Mouse (Mus musculus): ENCODE measurements around the gene Sptbn1.

Sptbn1 gene

DNA sequence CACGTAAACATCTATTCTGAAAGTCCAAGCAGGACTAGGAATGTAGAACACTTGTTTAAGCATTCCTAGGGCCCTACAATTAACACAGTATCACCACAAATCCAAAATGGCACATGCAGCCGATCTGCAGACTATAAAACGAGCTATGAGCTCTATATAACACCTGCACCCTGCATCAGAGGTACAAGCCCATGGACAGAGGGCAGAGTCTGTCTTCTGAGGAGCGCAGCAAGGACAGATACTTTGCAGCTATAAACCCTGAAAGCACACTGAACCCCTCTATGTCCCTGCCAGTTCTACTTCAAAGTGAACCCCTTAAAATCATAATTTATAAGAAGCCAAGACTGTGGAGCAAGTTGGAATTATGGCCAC, 101.4 kb downstream of the Sptbn1 start:
- no peak for DNase-seq (ENCODE audit: low spot score)

- DNase-seq (ENCODE audit: low spot score): peak; percentile 31
Observed at GRCm38 (mm10) chr11:30165861-30166550, 102.0 kb downstream of the Sptbn1 start.

GRCm38 (mm10) chr11:30164515-30165214, 103.3 kb downstream of the Sptbn1 start:
- peak; percentile 72 for DNase-seq (ENCODE audit: low spot score)

DNA sequence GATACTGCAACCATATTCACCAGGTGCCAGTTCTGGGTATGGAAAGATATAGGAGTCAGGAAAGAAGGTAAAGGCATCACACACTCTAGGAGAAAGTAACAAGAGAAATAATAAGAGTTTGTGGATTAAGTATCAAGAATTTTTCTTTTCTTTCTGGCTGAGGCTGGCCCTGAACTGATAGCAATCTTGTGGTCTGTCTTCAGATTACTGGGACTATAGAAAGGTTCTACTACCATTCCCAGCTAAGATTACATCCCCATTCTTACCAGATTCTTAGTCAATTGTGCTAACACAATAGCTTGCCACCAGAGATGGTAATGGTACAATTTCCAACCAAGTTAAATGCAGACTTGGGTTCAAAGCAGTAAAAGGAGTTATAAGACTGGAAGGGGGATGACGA, 104.1 kb downstream of the Sptbn1 start:
- no peak for DNase-seq (ENCODE audit: low spot score)

- DNase-seq (ENCODE audit: low spot score): no peak
Observed at GRCm38 (mm10) chr11:30163081-30163480, 104.9 kb downstream of the Sptbn1 start.

- no peak for DNase-seq (ENCODE audit: low spot score)
Observed at GRCm38 (mm10) chr11:30161744-30162143, 106.2 kb downstream of the Sptbn1 start.

DNA sequence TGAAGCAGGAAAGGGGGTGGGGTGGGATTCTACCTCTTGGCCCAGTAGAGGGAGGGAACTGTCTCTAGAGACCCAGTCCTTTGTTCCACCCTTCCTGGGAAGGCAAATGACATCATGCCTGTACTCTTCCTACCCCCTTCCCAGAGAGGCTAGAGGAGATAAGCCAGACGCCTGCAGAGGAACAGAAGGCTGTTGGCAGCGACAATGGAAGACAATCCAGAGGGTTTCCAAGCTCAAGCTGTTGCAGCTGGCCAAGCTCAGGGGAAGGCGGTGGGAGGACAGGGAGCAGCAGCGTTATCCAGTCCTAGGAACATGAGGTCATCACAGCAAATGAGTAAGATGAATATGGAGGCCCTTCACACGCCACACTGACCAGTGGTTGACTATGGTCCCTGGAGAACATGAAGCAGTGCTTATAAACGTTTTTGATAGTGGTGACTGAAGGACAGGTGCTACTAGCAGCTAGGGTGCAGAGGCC, 106.8 kb downstream of the Sptbn1 start:
- peak; percentile 59 for DNase-seq (ENCODE audit: low spot score)

- DNase-seq (ENCODE audit: low spot score): no peak
Observed at GRCm38 (mm10) chr11:30160625-30161172, 107.3 kb downstream of the Sptbn1 start.

DNA sequence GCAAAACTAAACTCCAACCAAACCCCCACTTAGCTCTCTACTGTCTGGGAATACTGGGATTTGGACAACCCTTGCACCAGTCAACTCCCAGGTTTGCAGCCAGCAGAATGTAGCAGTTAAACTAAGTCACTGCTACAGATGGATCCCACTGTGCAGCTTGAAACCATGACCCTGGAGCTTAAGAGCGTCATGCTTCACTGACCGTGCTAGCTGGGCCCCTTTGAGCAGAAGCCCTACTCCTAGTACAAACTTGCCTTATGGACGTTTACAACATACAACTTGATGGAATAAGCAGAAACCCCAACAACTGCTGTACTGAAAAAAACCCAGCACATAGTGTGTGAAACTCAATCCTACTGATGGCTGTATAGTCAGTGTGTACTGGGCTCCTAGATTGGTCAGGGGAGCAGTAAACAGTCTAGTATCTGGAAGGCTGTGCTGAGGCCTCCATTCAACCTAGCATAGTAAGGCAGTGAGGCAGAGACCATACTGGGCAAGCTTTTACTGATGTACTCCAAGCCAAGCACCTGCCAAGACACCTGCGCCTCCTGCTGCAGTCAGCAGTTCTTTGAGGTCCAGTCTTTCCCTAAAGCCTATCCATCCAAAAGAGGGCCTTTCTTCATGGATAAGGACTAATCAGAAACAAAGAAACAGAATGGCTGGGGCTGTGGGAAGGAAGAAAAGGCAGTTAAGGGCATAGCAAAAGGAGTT, 108.3 kb downstream of the Sptbn1 start:
- DNase-seq (ENCODE audit: low spot score): no peak

- DNase-seq (ENCODE audit: low spot score): peak; percentile 29
Observed at GRCm38 (mm10) chr11:30158028-30158700, 109.8 kb downstream of the Sptbn1 start.

DNA sequence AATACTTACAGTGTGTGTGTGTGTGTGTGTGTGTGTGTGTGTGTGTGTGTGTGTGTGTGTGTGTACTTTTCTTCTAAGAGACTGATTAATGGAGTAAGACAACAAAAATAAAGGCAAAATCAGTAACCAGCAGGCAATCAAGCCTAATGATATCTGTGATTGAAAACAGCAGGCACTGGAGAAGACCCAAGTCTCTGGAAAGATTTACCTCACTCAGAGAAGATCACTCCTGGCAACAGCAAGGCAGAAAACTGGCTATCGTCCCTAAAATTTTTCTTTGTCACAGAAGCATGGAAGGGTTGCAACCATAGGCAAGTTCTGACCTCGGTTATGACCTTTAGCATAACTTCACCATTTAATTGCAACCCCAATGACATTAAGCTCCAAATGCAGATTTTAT, 112.1 kb downstream of the Sptbn1 start:
- no peak for DNase-seq (ENCODE audit: low spot score)

DNA sequence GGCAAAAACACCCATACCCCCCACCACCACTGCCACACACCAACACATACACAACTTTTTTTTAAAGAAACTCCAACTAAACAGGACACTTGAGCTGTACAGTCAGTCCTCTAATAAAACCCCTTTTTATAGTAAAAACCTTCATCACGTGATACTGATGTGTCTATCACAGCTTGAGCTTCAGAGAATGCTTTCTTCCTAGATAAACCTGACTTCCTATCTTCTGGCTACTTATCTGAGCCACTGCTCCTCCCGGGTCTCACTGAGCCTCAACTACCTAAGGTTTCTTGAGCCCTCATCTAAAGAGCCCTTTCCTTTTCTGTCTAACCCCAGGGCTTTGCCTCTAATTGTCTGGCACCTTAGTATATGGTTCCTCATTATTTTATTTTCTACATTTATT, 113.0 kb downstream of the Sptbn1 start:
- no peak for DNase-seq (ENCODE audit: low spot score)

- no peak for DNase-seq (ENCODE audit: low spot score)
Observed at GRCm38 (mm10) chr11:30148888-30149287, 119.1 kb downstream of the Sptbn1 start.

GRCm38 (mm10) chr11:30148378-30148777, 119.6 kb downstream of the Sptbn1 start:
- DNase-seq (ENCODE audit: low spot score): no peak

DNA sequence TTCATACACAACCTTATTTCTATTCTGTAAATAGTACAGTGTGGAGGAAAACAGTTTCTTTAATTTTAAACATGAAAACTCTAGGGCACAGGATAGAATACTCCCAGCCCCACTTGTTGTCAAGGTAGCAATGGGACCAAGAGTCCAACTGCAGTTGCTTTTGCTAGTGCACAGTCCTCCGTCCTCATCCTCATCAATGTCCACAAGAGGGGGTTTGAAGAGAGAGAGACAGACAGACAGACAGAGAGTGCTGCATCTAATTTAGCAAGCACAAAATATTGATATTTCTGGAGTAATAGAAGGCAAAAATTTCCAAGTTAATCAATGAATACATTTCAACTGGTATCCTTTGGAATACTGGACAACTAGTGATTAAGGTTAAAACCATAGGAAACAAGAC, 120.1 kb downstream of the Sptbn1 start:
- no peak for DNase-seq (ENCODE audit: low spot score)

- DNase-seq (ENCODE audit: low spot score): no peak
Observed at GRCm38 (mm10) chr11:30143090-30143489, 124.9 kb downstream of the Sptbn1 start.

GRCm38 (mm10) chr11:30139165-30139826, 128.7 kb downstream of the Sptbn1 start:
- DNase-seq (ENCODE audit: low spot score): no peak

DNA sequence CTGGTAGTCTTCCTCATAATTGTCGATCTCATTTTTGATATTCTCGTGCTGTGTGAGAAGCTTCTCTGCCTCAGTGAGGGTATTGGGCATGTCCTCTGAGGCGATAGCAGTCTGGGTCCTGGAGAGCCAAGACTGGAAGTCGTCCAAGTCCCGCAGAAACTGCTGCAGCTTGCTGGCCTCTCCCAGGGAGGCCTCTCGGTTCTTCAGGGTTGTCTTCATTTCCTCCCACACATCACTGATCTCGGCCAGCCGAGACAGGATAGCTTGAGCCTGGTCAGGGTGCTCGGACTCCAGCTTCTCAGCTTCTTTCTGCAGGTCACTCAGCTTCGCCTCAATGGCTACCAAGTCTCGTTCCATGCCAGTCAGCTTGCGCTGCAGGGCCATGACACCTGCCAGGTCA, 130.9 kb downstream of the Sptbn1 start:
- DNase-seq (ENCODE audit: low spot score): no peak

GRCm38 (mm10) chr11:30134058-30134457, 133.9 kb downstream of the Sptbn1 start:
- DNase-seq (ENCODE audit: low spot score): no peak

- DNase-seq (ENCODE audit: low spot score): no peak
Observed at GRCm38 (mm10) chr11:30132581-30132980, 135.4 kb downstream of the Sptbn1 start.

DNA sequence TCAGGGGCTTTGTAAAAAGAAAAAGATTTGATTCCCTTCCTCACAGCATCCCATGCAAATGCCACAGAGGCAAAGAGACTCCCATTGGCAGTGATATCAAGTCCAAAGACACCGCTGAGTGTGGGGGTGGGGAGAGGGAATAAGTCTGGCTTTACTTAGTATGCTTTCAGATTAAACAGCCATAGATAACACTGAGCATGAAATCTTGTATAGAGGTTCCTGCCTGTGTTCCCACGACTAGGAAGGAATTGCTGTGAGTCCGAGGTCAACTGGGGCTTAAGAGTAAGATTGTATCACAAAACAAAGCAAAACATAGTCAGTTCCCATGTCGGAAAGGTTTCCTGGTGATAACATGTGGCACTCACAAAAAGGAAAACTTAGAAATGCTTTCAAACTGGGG, 136.3 kb downstream of the Sptbn1 start:
- DNase-seq (ENCODE audit: low spot score): no peak

DNA sequence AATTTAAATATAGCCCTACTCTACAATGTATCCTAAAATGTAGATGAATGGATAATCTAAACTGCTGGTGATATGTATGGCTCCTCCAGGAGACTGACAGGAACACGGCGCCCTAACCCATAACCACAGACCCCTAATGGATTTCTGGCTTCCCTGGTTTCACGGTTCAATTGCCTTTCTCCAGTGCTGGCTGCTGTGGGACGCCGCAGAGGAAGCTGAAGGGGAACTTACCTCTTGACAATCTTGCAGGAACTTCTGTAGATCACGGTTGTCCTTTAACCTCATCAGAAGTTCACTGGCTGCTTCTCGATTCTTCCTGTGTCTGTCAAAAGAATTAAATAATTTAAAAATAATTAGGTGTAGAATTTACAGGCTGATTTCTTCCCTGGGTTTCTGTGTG, 138.6 kb downstream of the Sptbn1 start:
- no peak for DNase-seq (ENCODE audit: low spot score)
